Mouse (Mus musculus): ENCODE data around the gene Olfr107.

Gene Olfr107

GRCm38 (mm10) chr17:37398926-37399325 lies at the start of gene Olfr107:
Olfr107 (plus strand) TSS chr17:37399226.
- no peak for DNase-seq

GRCm38 (mm10) chr17:37359282-37359681 lies 39.7 kb upstream of the Olfr107 start, which contains the start of gene Olfr104-ps:
Olfr104-ps (plus strand) TSS chr17:37359582.
- no peak for DNase-seq

GRCm38 (mm10) chr17:37378733-37379132 lies 20.3 kb upstream of the Olfr107 start, which contains the start of gene Olfr105-ps:
Olfr105-ps (plus strand) TSS chr17:37379033.
- DNase-seq: no peak

GRCm38 (mm10) chr17:37390093-37390492 lies 8.9 kb upstream of the Olfr107 start, which contains the start of gene Olfr106-ps:
Olfr106-ps (plus strand) TSS chr17:37390393.
- DNase-seq: no peak

- no peak for DNase-seq
These were observed 14.4 kb downstream of the Olfr107 start for GRCm38 (mm10) chr17:37413380-37413779.

- no peak for DNase-seq
These were observed 46.2 kb downstream of the Olfr107 start, which contains the start of gene Olfr108 for GRCm38 (mm10) chr17:37445180-37445579. Olfr108 (plus strand) TSS chr17:37445480.

Data from cerebellum, adult 11-12 months (tissue).